Mouse (Mus musculus): ENCODE measurements around the gene Zyg11a.
"Not testable (repeated sequence)": the region's sequence is repeated elsewhere in the genome, so short reads cannot be mapped to it uniquely, and the experiment has no call there.

Zyg11a gene

GRCm38 (mm10) chr4:108217332-108218179, at the start of gene Zyg11a:
Zyg11a (minus strand) TSS chr4:108218048.
- no peak for DNase-seq (ENCODE audit: low spot score)

GRCm38 (mm10) chr4:108265774-108266173, 47.9 kb upstream of the Zyg11a start:
- no peak for DNase-seq (ENCODE audit: low spot score)

GRCm38 (mm10) chr4:108253317-108253716, 35.5 kb upstream of the Zyg11a start:
- no peak for DNase-seq (ENCODE audit: low spot score)

GRCm38 (mm10) chr4:108250501-108250900, 32.7 kb upstream of the Zyg11a start:
- DNase-seq (ENCODE audit: low spot score), result no peak

- DNase-seq (ENCODE audit: low spot score), result no peak
Measured at GRCm38 (mm10) chr4:108249314-108249713, 31.5 kb upstream of the Zyg11a start.

GRCm38 (mm10) chr4:108233654-108234053, 15.8 kb upstream of the Zyg11a start:
- no peak for DNase-seq (ENCODE audit: low spot score)

GRCm38 (mm10) chr4:108225341-108225872, 7.6 kb upstream of the Zyg11a start:
- DNase-seq (ENCODE audit: low spot score), result no peak

GRCm38 (mm10) chr4:108222507-108222906, 4.7 kb upstream of the Zyg11a start:
- DNase-seq (ENCODE audit: low spot score), result no peak

- no peak for DNase-seq (ENCODE audit: low spot score)
Measured at GRCm38 (mm10) chr4:108219019-108219418, 1.2 kb upstream of the Zyg11a start.

- DNase-seq (ENCODE audit: low spot score), result no peak
Measured at GRCm38 (mm10) chr4:108213023-108213422, 4.8 kb downstream of the Zyg11a start.

- DNase-seq (ENCODE audit: low spot score), result no peak
Measured at GRCm38 (mm10) chr4:108204629-108205028, 13.2 kb downstream of the Zyg11a start.

GRCm38 (mm10) chr4:108199236-108199635, 18.6 kb downstream of the Zyg11a start:
- no peak for DNase-seq (ENCODE audit: low spot score)

GRCm38 (mm10) chr4:108196277-108196855, 21.5 kb downstream of the Zyg11a start:
- no peak for DNase-seq (ENCODE audit: low spot score)

- no peak for DNase-seq (ENCODE audit: low spot score)
Measured at GRCm38 (mm10) chr4:108192821-108193323, 25.0 kb downstream of the Zyg11a start.

GRCm38 (mm10) chr4:108182278-108182677, 35.6 kb downstream of the Zyg11a start:
- DNase-seq (ENCODE audit: low spot score), result no peak

GRCm38 (mm10) chr4:108168056-108168455, 49.8 kb downstream of the Zyg11a start:
- no peak for DNase-seq (ENCODE audit: low spot score)

- DNase-seq (ENCODE audit: low spot score), result no peak
Measured at GRCm38 (mm10) chr4:108166874-108167273, 51.0 kb downstream of the Zyg11a start.

- peak; percentile 8 for DNase-seq (ENCODE audit: low spot score)
Measured at GRCm38 (mm10) chr4:108165152-108165895, 52.5 kb downstream of the Zyg11a start, which contains the start of gene Echdc2. Echdc2 (plus strand) TSS chr4:108165437.

- no peak for DNase-seq (ENCODE audit: low spot score)
Measured at GRCm38 (mm10) chr4:108163291-108163690, 54.6 kb downstream of the Zyg11a start.

GRCm38 (mm10) chr4:108161936-108162335, 55.9 kb downstream of the Zyg11a start:
- no peak for DNase-seq (ENCODE audit: low spot score)

- DNase-seq (ENCODE audit: low spot score), result not testable (repeated sequence)
Measured at GRCm38 (mm10) chr4:108155141-108155540, 62.7 kb downstream of the Zyg11a start.

- DNase-seq (ENCODE audit: low spot score), result not testable (repeated sequence)
Measured at GRCm38 (mm10) chr4:108145554-108145953, 72.3 kb downstream of the Zyg11a start.
